Mouse (Mus musculus): ENCODE data around the gene Armc12. TPM values are rescaled to one million over a fixed set of nuclear protein-coding genes. Genes with fewer than 3 reads are reported as not detected.
A peak's percentile ranks its signal among the peaks of the same experiment; 100 is the strongest.

Armc12 gene
- polyA plus RNA-seq, 1 experiment from 2014 or later, result not detected

DNA sequence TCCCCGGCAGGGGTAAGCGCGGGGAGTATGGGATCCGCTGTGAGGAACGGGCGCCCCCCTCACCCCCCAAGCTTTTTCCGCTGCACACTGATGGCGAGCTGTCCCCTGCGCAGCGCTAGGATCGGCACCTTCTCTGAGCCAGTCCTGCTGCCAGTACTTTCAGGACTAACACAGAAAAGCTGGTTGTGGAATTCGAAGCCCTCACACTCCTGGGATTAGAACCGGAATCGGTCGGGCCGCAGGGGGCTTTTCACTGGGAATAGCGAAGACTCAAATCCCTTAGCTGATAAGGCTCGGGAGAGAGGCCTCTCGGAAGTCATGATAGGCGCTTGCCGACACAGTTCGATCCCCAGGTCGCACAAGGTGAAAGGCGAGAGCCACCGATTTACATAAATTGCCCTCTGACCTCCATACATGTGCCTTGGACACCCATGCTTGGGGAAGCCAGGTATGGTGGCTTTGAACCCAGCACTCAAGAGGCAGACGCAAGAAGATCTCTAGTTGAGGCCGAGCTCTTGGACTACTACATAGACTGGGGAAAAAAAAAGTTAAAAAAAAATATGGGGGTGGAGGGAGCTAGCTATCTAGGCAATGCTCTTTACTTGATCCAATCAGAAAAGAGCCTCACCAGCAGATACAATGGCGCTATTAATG, 7.1 kb upstream of the Armc12 start:
- Histone ChIP-seq H3K9me3 (no peaks in the 10 kb centered on the region), H3K9ac (replicated peaks) (peak overlapping the region; percentile 79), H3K4me3 (peak overlapping the region; percentile 72), H3K36me3 (no peaks in the 10 kb centered on the region), H3K27ac (replicated peaks) (peak overlapping the region; percentile 91), H3K4me1 (peaks cover 17% of the 10 kb centered on the region), H3K27me3 (no peaks in the 10 kb centered on the region), H3K4me2 (replicated peaks) (peak overlapping the region; percentile 71)
- WGBS, result 8% methylated on average over 28 of the region's 28 CpGs
- ATAC-seq (replicated peaks), result no peak

DNA sequence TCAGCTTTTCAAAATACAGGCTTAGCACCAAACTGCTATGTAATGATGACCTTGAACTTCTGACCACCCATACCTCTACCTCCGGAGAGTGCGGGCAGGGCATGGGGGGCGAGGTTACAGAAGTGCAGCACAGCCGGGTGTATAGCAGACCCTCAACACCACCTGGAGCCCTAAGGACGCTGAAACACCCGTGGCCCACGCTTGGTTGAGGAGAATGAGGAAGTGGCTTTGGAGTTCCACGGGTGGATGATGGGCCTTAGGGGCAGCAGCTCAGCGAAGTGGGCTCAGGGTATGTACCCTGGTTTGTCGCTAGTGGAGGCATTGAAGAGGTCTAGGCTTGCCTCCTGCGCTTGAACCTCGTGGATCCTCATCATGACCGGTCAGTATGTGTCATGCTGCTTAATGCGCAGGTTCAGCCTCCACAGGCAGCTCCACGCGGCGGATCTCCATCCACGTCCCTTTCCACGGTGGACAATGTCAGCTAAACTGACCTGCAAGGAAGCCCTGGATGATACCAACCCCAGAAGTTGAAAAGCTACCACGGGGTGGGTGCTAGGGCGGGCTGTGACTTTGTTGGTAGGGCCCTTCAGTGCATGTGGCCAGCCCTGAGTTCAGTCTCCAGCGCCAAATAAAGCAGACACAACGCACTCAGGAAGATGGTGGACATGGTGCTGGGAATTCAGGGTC, 6.5 kb upstream of the Armc12 start:
- 87% methylated on average over 23 of the region's 23 CpGs for WGBS

DNA sequence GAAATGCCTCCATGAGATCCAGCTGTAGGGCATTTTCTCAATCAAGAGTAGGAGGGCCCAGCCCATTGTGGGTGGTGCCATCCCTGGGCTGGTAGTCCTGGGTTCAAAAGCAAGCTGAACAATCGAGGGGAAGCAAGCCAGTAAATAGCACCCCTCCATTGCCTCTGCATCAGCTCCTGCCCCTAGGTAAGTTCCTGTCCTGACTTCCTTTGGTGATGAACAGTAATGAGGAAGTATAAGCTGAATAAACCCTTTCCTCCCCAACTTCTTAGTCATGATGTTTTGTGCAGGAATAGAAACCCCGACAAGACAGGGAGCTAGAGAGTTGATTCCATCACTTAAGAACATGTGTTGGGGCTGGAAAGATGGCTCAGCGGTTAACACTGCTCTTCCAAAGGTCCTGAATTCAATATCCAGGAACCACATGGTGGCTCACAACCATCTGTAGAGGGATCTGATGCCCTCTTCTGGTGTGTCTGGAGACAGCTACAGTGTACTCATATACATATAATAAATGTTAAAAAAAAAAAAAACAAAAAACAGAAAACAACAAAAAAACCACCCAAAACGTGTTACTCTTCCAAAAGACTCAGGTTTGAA, 5.7 kb upstream of the Armc12 start:
- H3K27me3 ChIP-seq, result no peaks in the 10 kb centered on the region
- H3K36me3 ChIP-seq, result no peaks in the 10 kb centered on the region
- peaks cover 14% of the 10 kb centered on the region for H3K4me1 ChIP-seq
- H3K9me3 ChIP-seq, result no peaks in the 10 kb centered on the region
- 74% methylated on average over 4 of the region's 4 CpGs for WGBS
- no peak overlapping the region for H3K9ac ChIP-seq (replicated peaks)
- H3K4me2 ChIP-seq (replicated peaks), result no peak overlapping the region
- no peak for ATAC-seq (replicated peaks)
- H3K4me3 ChIP-seq, result no peak overlapping the region
- no peak overlapping the region for H3K27ac ChIP-seq (replicated peaks)

More for the DNA sequence above, 6.5 kb upstream of the Armc12 start:
- no peak overlapping the region; the same call in 1 of the 2 replicates for H3K4me3 ChIP-seq
- H3K9me3 ChIP-seq, result no peaks in the 10 kb centered on the region
- no peak overlapping the region for H3K27ac ChIP-seq (replicated peaks)
- no peaks in the 10 kb centered on the region for H3K27me3 ChIP-seq
- no peak overlapping the region for H3K9ac ChIP-seq (replicated peaks)
- no peak overlapping the region for H3K4me2 ChIP-seq (replicated peaks)
- peaks cover 14% of the 10 kb centered on the region for H3K4me1 ChIP-seq
- H3K36me3 ChIP-seq, result no peaks in the 10 kb centered on the region
- no peak for ATAC-seq (replicated peaks)

DNA sequence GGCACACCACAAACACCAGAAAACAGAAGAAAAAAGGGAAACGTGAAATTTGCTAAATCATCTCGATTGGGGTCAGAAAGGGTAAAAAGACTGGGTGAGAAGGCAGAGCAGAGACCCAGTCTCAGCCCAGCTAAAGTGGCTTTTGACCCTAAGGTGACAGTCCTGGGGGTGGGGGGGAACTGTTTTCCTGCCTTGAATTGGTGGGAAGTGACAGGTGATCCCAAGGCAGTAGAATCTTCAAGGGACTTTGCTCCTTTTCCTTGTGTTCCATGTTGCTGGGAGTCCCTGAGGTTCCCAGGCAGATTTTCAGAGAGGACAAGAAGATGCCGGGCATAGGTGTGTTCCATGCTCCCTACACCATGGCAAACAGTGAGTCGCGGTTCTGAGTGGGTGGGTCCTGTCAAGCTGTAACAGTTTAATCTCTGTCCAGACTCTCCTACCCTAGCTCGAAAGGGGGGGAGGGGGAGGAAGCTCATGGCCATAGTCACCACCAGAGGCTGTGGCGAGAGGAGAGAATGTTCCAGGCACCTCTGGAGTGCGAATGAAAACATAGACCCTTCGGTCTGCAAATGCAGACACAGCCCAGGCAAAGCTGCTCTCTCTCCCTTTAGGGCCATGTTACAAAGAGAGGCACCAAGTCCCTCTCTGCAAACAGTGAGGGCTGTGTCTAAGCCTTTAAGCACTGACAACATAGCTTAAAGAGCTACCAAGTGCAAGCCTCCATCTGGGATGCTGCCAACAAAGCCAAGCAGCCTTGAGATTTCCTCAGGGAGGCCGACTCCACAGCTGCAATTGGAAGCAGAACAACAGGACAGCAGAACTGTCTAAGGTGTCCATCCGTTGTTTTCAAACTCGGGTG, 3.2 kb upstream of the Armc12 start:
- ATAC-seq (replicated peaks), result no peak
- H3K4me1 ChIP-seq, result peaks cover 9% of the 10 kb centered on the region
- 52% methylated on average over 12 of the region's 12 CpGs for WGBS
- H3K9me3 ChIP-seq, result no peaks in the 10 kb centered on the region
- H3K27ac ChIP-seq (replicated peaks), result no peak overlapping the region
- H3K9ac ChIP-seq (replicated peaks), result no peak overlapping the region
- H3K27me3 ChIP-seq, result 0 out of 2 replicates have a peak, but pooled peaks cover 3% of the 10 kb centered on the region
- H3K4me2 ChIP-seq (replicated peaks), result no peak overlapping the region
- H3K36me3 ChIP-seq, result no peaks in the 10 kb centered on the region
- no peak overlapping the region for H3K4me3 ChIP-seq

DNA sequence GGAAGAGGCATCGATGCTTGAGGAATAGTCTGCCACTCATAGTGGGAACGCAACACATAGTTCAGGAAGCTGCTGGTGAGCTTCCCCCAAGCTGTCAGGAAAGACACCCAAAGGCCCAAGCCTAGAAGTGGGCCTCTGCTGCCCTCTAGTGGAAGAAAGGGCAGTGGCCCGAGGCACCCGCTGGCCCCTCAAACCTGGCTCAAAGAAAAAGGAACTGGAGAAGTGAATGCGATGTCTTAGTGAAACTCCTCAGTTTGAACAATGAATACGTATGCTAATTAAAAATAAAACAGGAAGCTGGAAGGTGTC, 2.6 kb upstream of the Armc12 start:
- Histone ChIP-seq H3K27me3 (0 out of 2 replicates have a peak, but pooled peaks cover 3% of the 10 kb centered on the region), H3K4me1 (peaks cover 8% of the 10 kb centered on the region), H3K9me3 (no peaks in the 10 kb centered on the region), H3K36me3 (no peaks in the 10 kb centered on the region), H3K4me3 (no peak overlapping the region), H3K4me2 (replicated peaks) (no peak overlapping the region), H3K9ac (replicated peaks) (no peak overlapping the region), H3K27ac (replicated peaks) (no peak overlapping the region)
- WGBS, result 2% methylated on average over 6 of the region's 6 CpGs
- 0 out of 2 replicates have a peak, but pooled peaks have one; percentile 57 for ATAC-seq (replicated peaks)

DNA sequence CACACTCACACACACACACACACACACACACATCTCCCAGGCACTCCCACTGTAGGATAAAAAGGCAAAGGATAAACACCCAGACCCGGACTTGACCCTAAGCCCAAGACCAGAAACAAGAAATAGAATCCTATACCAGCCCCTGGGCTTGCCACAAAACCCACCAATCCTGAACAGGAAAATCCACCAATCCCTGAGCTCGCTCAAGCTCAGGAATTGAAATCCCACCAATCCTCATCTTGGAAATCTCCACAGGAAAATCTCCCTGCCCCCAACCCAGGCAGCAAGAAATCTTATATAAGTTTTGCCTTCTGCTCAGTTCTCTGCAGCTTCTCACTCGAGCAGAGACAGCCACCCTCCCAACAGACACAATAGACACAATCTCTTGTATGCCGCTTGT, 1.5 kb upstream of the Armc12 start:
- Histone ChIP-seq H3K4me3 (no peak overlapping the region), H3K36me3 (no peaks in the 10 kb centered on the region), H3K4me2 (replicated peaks) (no peak overlapping the region), H3K4me1 (peaks cover 4% of the 10 kb centered on the region; the same call in 1 of the 2 replicates), H3K27ac (replicated peaks) (no peak overlapping the region), H3K9me3 (no peaks in the 10 kb centered on the region), H3K9ac (replicated peaks) (no peak overlapping the region), H3K27me3 (0 out of 2 replicates have a peak, but pooled peaks cover 3% of the 10 kb centered on the region)
- ATAC-seq (replicated peaks), result no peak
- 78% methylated on average over 4 of the region's 4 CpGs for WGBS

DNA sequence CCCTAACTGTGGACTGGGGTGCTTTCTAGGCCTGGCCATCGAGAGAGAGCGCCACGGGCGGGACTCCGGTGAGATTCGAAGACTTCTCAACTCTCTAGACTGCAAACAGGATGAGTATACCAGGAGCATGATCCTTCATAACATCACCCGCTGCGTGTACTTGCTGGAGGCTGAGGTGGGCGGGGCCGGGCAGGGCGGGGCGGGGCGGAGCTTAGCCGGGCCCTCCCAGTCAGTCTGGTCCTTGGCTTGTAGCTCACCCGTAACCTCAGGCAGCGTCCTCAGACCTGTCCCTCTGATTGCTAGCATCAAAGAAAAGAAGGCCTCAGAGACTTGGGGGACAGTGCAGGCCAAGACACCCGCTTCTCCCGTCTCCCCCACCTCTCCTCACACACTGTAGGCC, 1.3 kb downstream of the Armc12 start:
- peak overlapping the region; percentile 11; the same call in 1 of the 2 replicates for H3K4me2 ChIP-seq (replicated peaks)
- no peak overlapping the region for H3K4me3 ChIP-seq
- ATAC-seq (replicated peaks), result no peak
- H3K4me1 ChIP-seq, result peaks cover 4% of the 10 kb centered on the region; the same call in 1 of the 2 replicates
- H3K27me3 ChIP-seq, result 0 out of 2 replicates have a peak, but pooled peaks cover 3% of the 10 kb centered on the region
- no peaks in the 10 kb centered on the region for H3K36me3 ChIP-seq
- no peak overlapping the region for H3K27ac ChIP-seq (replicated peaks)
- H3K9me3 ChIP-seq, result no peaks in the 10 kb centered on the region
- 18% methylated on average over 18 of the region's 18 CpGs for WGBS
- no peak overlapping the region for H3K9ac ChIP-seq (replicated peaks)

DNA sequence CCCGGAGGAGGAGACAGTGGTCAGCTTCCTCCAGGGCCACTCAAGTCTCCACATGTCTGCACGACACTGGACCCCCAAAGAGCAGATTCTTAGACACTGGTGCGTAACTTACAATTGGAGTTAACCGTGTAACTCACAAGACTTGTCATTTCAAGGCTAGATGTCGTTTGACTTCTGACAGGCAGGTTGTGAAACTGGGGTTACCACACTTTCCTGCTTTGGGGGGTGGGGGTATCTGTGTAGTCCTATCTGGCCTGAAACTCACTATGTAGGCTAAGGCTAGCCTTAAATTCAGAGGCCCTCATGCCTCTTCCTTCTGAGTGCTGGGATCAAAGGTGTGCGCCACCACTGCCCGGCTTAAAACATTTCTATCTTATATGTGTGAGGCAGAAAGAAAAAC, 2.0 kb downstream of the Armc12 start:
- no peak overlapping the region for H3K9ac ChIP-seq (replicated peaks)
- no peak for ATAC-seq (replicated peaks)
- WGBS, result 89% methylated on average over 7 of the region's 7 CpGs

DNA sequence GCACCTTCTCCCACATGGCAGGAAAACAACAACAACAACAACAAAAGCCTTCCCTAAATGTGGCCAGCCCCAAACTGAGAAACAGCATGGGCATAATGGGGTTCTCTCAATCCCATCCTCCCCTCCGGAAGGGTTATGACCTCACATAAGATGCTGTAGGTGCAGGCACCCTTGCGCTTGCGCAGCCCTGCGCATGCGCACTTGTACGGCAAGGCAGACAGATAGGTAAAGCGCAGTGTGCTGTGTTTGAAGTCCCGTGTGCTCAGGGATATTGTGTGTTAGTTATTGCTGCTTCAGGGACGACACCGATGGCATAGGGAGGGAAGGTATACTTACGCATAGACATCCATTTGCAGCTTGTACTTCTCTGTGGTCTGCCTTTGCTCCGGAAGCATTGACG, 2.7 kb downstream of the Armc12 start:
- WGBS, result 90% methylated on average over 13 of the region's 13 CpGs
- no peak overlapping the region for H3K4me2 ChIP-seq (replicated peaks)
- H3K27me3 ChIP-seq, result 0 out of 2 replicates have a peak, but pooled peaks cover 3% of the 10 kb centered on the region
- no peaks in the 10 kb centered on the region for H3K36me3 ChIP-seq
- H3K9ac ChIP-seq (replicated peaks), result no peak overlapping the region
- no peaks in the 10 kb centered on the region for H3K9me3 ChIP-seq
- ATAC-seq (replicated peaks), result no peak
- H3K27ac ChIP-seq (replicated peaks), result no peak overlapping the region
- H3K4me1 ChIP-seq, result no peaks in the 10 kb centered on the region
- H3K4me3 ChIP-seq, result no peak overlapping the region

More for the DNA sequence above, 2.0 kb downstream of the Armc12 start:
- H3K36me3 ChIP-seq, result no peaks in the 10 kb centered on the region
- H3K9me3 ChIP-seq, result no peaks in the 10 kb centered on the region
- H3K27me3 ChIP-seq, result 0 out of 2 replicates have a peak, but pooled peaks cover 3% of the 10 kb centered on the region
- no peak overlapping the region for H3K27ac ChIP-seq (replicated peaks)
- no peak overlapping the region for H3K4me3 ChIP-seq
- no peak overlapping the region for H3K4me2 ChIP-seq (replicated peaks)
- peaks cover 3% of the 10 kb centered on the region; the same call in 1 of the 2 replicates for H3K4me1 ChIP-seq

DNA sequence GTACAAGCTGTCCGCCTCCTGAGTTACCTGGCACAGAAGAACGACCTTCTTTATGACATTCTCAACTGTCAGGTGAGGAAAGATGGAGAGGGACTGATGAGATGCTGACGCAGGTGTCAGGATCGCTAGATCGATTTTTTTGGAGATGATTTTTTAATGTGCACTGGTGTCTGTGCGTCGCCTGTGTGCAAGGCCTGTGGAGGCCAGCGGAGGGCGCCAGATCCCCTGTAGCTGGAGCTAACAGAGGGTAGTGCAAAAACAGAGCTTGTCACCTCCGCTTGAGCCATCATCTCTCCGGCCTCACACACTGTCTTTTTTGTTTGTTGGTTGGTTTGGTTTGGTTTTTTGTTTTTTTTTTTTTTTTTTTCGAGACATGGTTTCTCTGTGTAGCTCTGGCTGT, 7.3 kb downstream of the Armc12 start:
- WGBS, result 58% methylated on average over 12 of the region's 12 CpGs

DNA sequence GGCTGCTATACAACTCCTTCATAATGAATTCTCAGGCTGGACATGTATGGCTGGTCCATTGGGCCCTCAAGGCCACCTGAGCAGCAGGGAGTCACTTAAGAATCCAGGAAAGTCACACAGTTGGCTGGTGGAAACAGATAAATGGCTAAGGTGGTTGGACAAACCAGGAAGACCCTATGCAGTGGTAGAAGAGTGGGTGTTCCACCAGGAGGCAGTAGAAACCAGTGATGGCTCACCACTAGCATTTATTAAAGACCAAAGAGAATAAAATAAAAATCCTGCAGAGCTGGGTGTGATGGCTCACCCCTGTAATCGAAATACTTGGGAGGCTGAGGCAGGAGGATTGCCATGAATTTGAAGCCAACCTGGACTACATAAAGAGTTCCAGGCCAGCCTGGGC, 16.3 kb downstream of the Armc12 start:
- Histone ChIP-seq H3K27ac (replicated peaks) (no peak overlapping the region), H3K4me2 (replicated peaks) (no peak overlapping the region), H3K4me1 (no peaks in the 10 kb centered on the region), H3K9ac (replicated peaks) (no peak overlapping the region), H3K27me3 (no peaks in the 10 kb centered on the region), H3K9me3 (no peaks in the 10 kb centered on the region), H3K4me3 (no peak overlapping the region), H3K36me3 (no peaks in the 10 kb centered on the region)
- 83% methylated on average over 1 of the region's 1 CpGs for WGBS
- ATAC-seq (replicated peaks), result no peak

More for the DNA sequence above, 7.3 kb downstream of the Armc12 start:
- no peak overlapping the region for H3K4me2 ChIP-seq (replicated peaks)
- H3K9me3 ChIP-seq, result no peaks in the 10 kb centered on the region
- no peaks in the 10 kb centered on the region for H3K36me3 ChIP-seq
- no peak for ATAC-seq (replicated peaks)
- H3K27me3 ChIP-seq, result no peaks in the 10 kb centered on the region
- H3K27ac ChIP-seq (replicated peaks), result no peak overlapping the region
- no peak overlapping the region for H3K9ac ChIP-seq (replicated peaks)
- H3K4me3 ChIP-seq, result no peak overlapping the region
- H3K4me1 ChIP-seq, result no peaks in the 10 kb centered on the region
